Mouse (Mus musculus) intestine, embryonic 16.5 days (tissue): Measurements from ENCODE around the gene Ap2a2. TPM values are rescaled to one million over a fixed set of nuclear protein-coding genes. Genes with fewer than 3 reads are reported as not detected.
"Not testable (repeated sequence)": the region's sequence is repeated elsewhere in the genome, so short reads cannot be mapped to it uniquely, and the experiment has no call there.

Experiments
- ATAC-seq: fragments of 200-750 bp; cut with Nextera tagmentation; 2 replicates; pipeline ENCODE4 v1.8.0; 2017; ENCODE audit warnings: moderate TSS enrichment, moderate library complexity
- H3K27ac ChIP-seq: fragments of 300-500 bp; sonication (generic); 2 replicates; pipeline ENCODE4 v1.5.1; 2014; ENCODE audit warnings: mild to moderate bottlenecking, low read length
- H3K27me3 ChIP-seq: fragments of 300-500 bp; sonication (generic); replicated peaks from 2 replicates; pipeline ENCODE4 v1.6.1; 2014; ENCODE audit warnings: low read length, control low read depth, mixed read lengths; ENCODE audit not compliant: control insufficient read depth, insufficient read depth
- H3K36me3 ChIP-seq: fragments of 300-500 bp; sonication (generic); 2 replicates; pipeline ENCODE4 v1.6.1; 2014; ENCODE audit warnings: low read length, control low read depth; ENCODE audit not compliant: control insufficient read depth, insufficient read depth
- H3K4me1 ChIP-seq: fragments of 300-500 bp; sonication (generic); 2 replicates; pipeline ENCODE4 v1.6.1; 2014; ENCODE audit warnings: low read length, control low read depth, mixed read lengths; ENCODE audit not compliant: control insufficient read depth, insufficient read depth
- H3K4me2 ChIP-seq: fragments of 300-500 bp; sonication (generic); 2 replicates; pipeline ENCODE4 v1.6.1; 2014; ENCODE audit warnings: low read depth, low read length, control low read depth
- H3K4me3 ChIP-seq: fragments of 300-500 bp; sonication (generic); 2 replicates; pipeline ENCODE4 v1.5.1; 2014; ENCODE audit warnings: mild to moderate bottlenecking, low read length
- H3K9ac ChIP-seq: fragments of 300-500 bp; sonication (generic); 2 replicates; pipeline ENCODE4 v1.6.1; 2014; ENCODE audit warnings: low read depth, low read length
- H3K9me3 ChIP-seq: fragments of 300-500 bp; sonication (generic); 2 replicates; pipeline ENCODE4 v1.6.1; 2016; ENCODE audit warnings: low read length, control low read depth; ENCODE audit not compliant: control insufficient read depth
- WGBS: fragments of 180-500 bp; shearing (Covaris S2); extraction: QIAGEN DNeasy Blood & Tissue Kit; methylation state at CpG from one replicate; pipeline ENCODE4 v1.1.7; 2014; 5-methylcytosine and 5-hydroxymethylcytosine counted together
- microRNA-seq: library from miRNA; unstranded; fragments of <30 nt; microRNA quantifications from one replicate; pipeline ENCODE4, GENCODE M21; 2016
- polyA plus RNA-seq: library from polyadenylated mRNA; unstranded; fragments of >200 nt; fragmentation: Nextera tagmentation; extraction: Ambion mirVana; gene quantifications from 2 replicates; pipeline ENCODE4 v1.2.1, GENCODE M21; 2015

Gene Ap2a2
- polyA plus RNA-seq, 1 experiment from 2014 or later: 89.4 TPM

GRCm38 (mm10) chr7:141661481-141661880 lies 99.5 kb downstream of the Ap2a2 start:
- H3K9ac ChIP-seq: no peak overlapping the region
- WGBS: 76% methylated on average over 3 of the region's 3 CpGs
- no peak overlapping the region for H3K4me3 ChIP-seq
- no peak; the same call in 1 of the 2 replicates for ATAC-seq
- no peaks in the 10 kb centered on the region for H3K36me3 ChIP-seq
- H3K9me3 ChIP-seq: no peaks in the 10 kb centered on the region
- no peaks in the 10 kb centered on the region for H3K4me1 ChIP-seq
- no peak overlapping the region for H3K27ac ChIP-seq
- H3K4me2 ChIP-seq: no peak overlapping the region
- no peaks in the 10 kb centered on the region for H3K27me3 ChIP-seq

- no peak for ATAC-seq
- H3K4me2 ChIP-seq: no peak overlapping the region
- H3K27ac ChIP-seq: no peak overlapping the region
- no peaks in the 10 kb centered on the region for H3K27me3 ChIP-seq
- no peaks in the 10 kb centered on the region for H3K36me3 ChIP-seq
- H3K9me3 ChIP-seq: no peaks in the 10 kb centered on the region
- H3K9ac ChIP-seq: no peak overlapping the region
- no peak overlapping the region for H3K4me3 ChIP-seq
- H3K4me1 ChIP-seq: no peaks in the 10 kb centered on the region
- 58% methylated on average over 5 of the region's 5 CpGs for WGBS
These were observed 100.2 kb downstream of the Ap2a2 start for GRCm38 (mm10) chr7:141662223-141662622.

- no peak overlapping the region for H3K9ac ChIP-seq
- no peaks in the 10 kb centered on the region for H3K4me1 ChIP-seq
- 15% methylated on average over 4 of the region's 4 CpGs for WGBS
- H3K9me3 ChIP-seq: no peaks in the 10 kb centered on the region
- no peaks in the 10 kb centered on the region for H3K36me3 ChIP-seq
- no peak overlapping the region for H3K27ac ChIP-seq
- no peak overlapping the region for H3K4me2 ChIP-seq
- no peaks in the 10 kb centered on the region for H3K27me3 ChIP-seq
- H3K4me3 ChIP-seq: no peak overlapping the region
- peak; percentile 56; the same call in 1 of the 2 replicates for ATAC-seq
These were observed 104.2 kb downstream of the Ap2a2 start for GRCm38 (mm10) chr7:141666190-141666589.

GRCm38 (mm10) chr7:141669097-141669496 lies 107.1 kb downstream of the Ap2a2 start:
- H3K9me3 ChIP-seq, ATAC-seq: not testable (repeated sequence)
- 74% methylated on average over 3 of the region's 3 CpGs for WGBS

GRCm38 (mm10) chr7:141670999-141671398 lies 109.0 kb downstream of the Ap2a2 start:
- Histone ChIP-seq H3K9me3 (no peaks in the 10 kb centered on the region), H3K27ac (no peak overlapping the region), H3K27me3 (no peaks in the 10 kb centered on the region), H3K4me3 (no peak overlapping the region), H3K4me2 (no peak overlapping the region), H3K9ac (no peak overlapping the region), H3K36me3 (no peaks in the 10 kb centered on the region), H3K4me1 (no peaks in the 10 kb centered on the region)
- WGBS: 80% methylated on average over 4 of the region's 4 CpGs
- ATAC-seq: no peak

More at GRCm38 (mm10) chr7:141669097-141669496, 107.1 kb downstream of the Ap2a2 start:
- H3K27me3 ChIP-seq, H3K4me2 ChIP-seq, H3K36me3 ChIP-seq, H3K4me1 ChIP-seq, H3K4me3 ChIP-seq, H3K27ac ChIP-seq, H3K9ac ChIP-seq: not testable (repeated sequence)

GRCm38 (mm10) chr7:141671626-141672291 lies 109.8 kb downstream of the Ap2a2 start:
- WGBS: 84% methylated on average over 5 of the region's 5 CpGs
- peak; percentile 74 for ATAC-seq
- no peaks in the 10 kb centered on the region for H3K9me3 ChIP-seq
- no peaks in the 10 kb centered on the region for H3K27me3 ChIP-seq
- H3K4me3 ChIP-seq: no peak overlapping the region
- H3K9ac ChIP-seq: no peak overlapping the region
- H3K27ac ChIP-seq: no peak overlapping the region
- no peaks in the 10 kb centered on the region for H3K4me1 ChIP-seq
- no peaks in the 10 kb centered on the region for H3K36me3 ChIP-seq
- H3K4me2 ChIP-seq: no peak overlapping the region

- no peaks in the 10 kb centered on the region for H3K36me3 ChIP-seq
- H3K9me3 ChIP-seq: no peaks in the 10 kb centered on the region
- H3K27me3 ChIP-seq: no peaks in the 10 kb centered on the region
- H3K4me3 ChIP-seq: no peak overlapping the region
- H3K4me2 ChIP-seq: no peak overlapping the region
- ATAC-seq: no peak
- whole genome bisulfite sequencing: 84% methylated on average over 4 of the region's 4 CpGs
- H3K27ac ChIP-seq: no peak overlapping the region
- no peak overlapping the region for H3K9ac ChIP-seq
- H3K4me1 ChIP-seq: no peaks in the 10 kb centered on the region
These were observed 116.9 kb downstream of the Ap2a2 start for GRCm38 (mm10) chr7:141678922-141679321.

Small RNA genes within 50 kb of the gene (microRNA-seq; reads per million reads assigned to microRNA genes)
- 0.68 reads per million for gene Mir7063

Other genes starting within 250 kb of the Ap2a2 start
- 61.0 and 64.4 TPM in 2 replicates for gene Deaf1, start 234.5 kb upstream of the Ap2a2 start, polyA plus RNA-seq
- 32.4 and 34.2 TPM in 2 replicates for gene Tmem80, start 234.4 kb upstream of the Ap2a2 start, polyA plus RNA-seq
- 191 and 214 TPM in 2 replicates for gene Eps8l2, start 223.3 kb upstream of the Ap2a2 start, polyA plus RNA-seq
- gene Taldo1, start 170.0 kb upstream of the Ap2a2 start, polyA plus RNA-seq: 567 and 582 TPM in 2 replicates
- gene Gatd1, start 148.0 kb upstream of the Ap2a2 start, polyA plus RNA-seq: 47.5 and 48.2 TPM in 2 replicates
- 3.2 and 4.0 TPM in 2 replicates for gene Cend1, start 132.7 kb upstream of the Ap2a2 start, polyA plus RNA-seq
- 34.6 and 37.7 TPM in 2 replicates for gene Slc25a22, start 124.3 kb upstream of the Ap2a2 start, polyA plus RNA-seq
- 7.3 and 8.0 TPM in 2 replicates for gene Pidd1, start 118.1 kb upstream of the Ap2a2 start, polyA plus RNA-seq
- 1,164 and 1,258 TPM in 2 replicates for gene Rplp2, start 114.8 kb upstream of the Ap2a2 start, polyA plus RNA-seq
- 45.5 and 45.7 TPM in 2 replicates for gene Pnpla2, start 107.0 kb upstream of the Ap2a2 start, polyA plus RNA-seq
- 19.3 and 21.0 TPM in 2 replicates for gene Cracr2b, start 101.1 kb upstream of the Ap2a2 start, polyA plus RNA-seq
- gene Cd151, start 94.8 kb upstream of the Ap2a2 start, polyA plus RNA-seq: 30.6 and 30.8 TPM in 2 replicates
- 50.9 and 57.1 TPM in 2 replicates for gene Polr2l, start 87.0 kb upstream of the Ap2a2 start, polyA plus RNA-seq
- 58.2 and 59.2 TPM in 2 replicates for gene Tspan4, start 86.9 kb upstream of the Ap2a2 start, polyA plus RNA-seq
- 69.8 and 76.5 TPM in 2 replicates for gene Chid1, start 22.3 kb upstream of the Ap2a2 start, polyA plus RNA-seq
- gene Muc6, start 93.1 kb downstream of the Ap2a2 start, polyA plus RNA-seq: 0.24 and 0.28 TPM in 2 replicates
- gene Muc2, start 128.2 kb downstream of the Ap2a2 start, polyA plus RNA-seq: 22.1 and 28.5 TPM in 2 replicates
- gene Muc5ac, start 226.8 kb downstream of the Ap2a2 start, polyA plus RNA-seq: not detected in 2 replicates